Mouse (Mus musculus) megakaryocyte-erythroid progenitor cell, adult 5-6 weeks (primary cell): ENCODE measurements around the gene 1700025G04Rik. TPM values are rescaled to one million over a fixed set of nuclear protein-coding genes. Genes with fewer than 3 reads are reported as not detected.

ENCODE experiments used
- ATAC-seq: replicated peaks from 2 replicates; pipeline ENCODE4 v1.8.0; 2016; ENCODE audit warnings: mild to moderate bottlenecking, inconsistent platforms; ENCODE audit not compliant: severe bottlenecking, poor library complexity, low FRiP score, low TSS enrichment
- total RNA-seq, 2 experiments: library from RNA; stranded (forward) in 1 of 2; stranded (reverse) in 1 of 2; fragments of 200-1000, 215-1000 nt in 1 of 2; fragments of >200 nt in 1 of 2; fragmentation: Nextera tagmentation in 1 of 2; gene quantifications; 2 replicates each; pipeline ENCODE4 v1.2.3; 2014 to 2017

The 1700025G04Rik gene
- total RNA-seq (2014; fragmentation: Nextera tagmentation) (0.04 and 0.25 TPM in 2 replicates), total RNA-seq (2017) (1.7 and 2.0 TPM in 2 replicates)

GRCm38 (mm10) chr1:152090018-152090553 is at the start of gene 1700025G04Rik:
Gene 1700025G04Rik (minus strand): TSS chr1:152090125.
- ATAC-seq: peak; percentile 66

GRCm38 (mm10) chr1:152139496-152139895 is 49.6 kb upstream of the 1700025G04Rik start:
- ATAC-seq: no peak

- no peak for ATAC-seq
These were observed 40.3 kb upstream of the 1700025G04Rik start for GRCm38 (mm10) chr1:152130029-152130727.

GRCm38 (mm10) chr1:152125451-152125850 is 35.5 kb upstream of the 1700025G04Rik start:
- ATAC-seq: no peak

- no peak for ATAC-seq
These were observed 20.2 kb upstream of the 1700025G04Rik start for GRCm38 (mm10) chr1:152110123-152110522.

GRCm38 (mm10) chr1:152106136-152106535 is 16.2 kb upstream of the 1700025G04Rik start:
- no peak for ATAC-seq

- no peak for ATAC-seq
These were observed 15.3 kb upstream of the 1700025G04Rik start for GRCm38 (mm10) chr1:152105246-152105645.

- ATAC-seq: no peak
These were observed 11.8 kb upstream of the 1700025G04Rik start for GRCm38 (mm10) chr1:152101746-152102145.

GRCm38 (mm10) chr1:152096045-152096444 is 6.1 kb upstream of the 1700025G04Rik start:
- ATAC-seq: no peak

GRCm38 (mm10) chr1:152090564-152091545 is 930 bp upstream of the 1700025G04Rik start:
- no peak for ATAC-seq

- no peak for ATAC-seq
These were observed 399 bp downstream of the 1700025G04Rik start for GRCm38 (mm10) chr1:152089526-152089925.

GRCm38 (mm10) chr1:152088791-152089401 is 1.0 kb downstream of the 1700025G04Rik start:
- peak; percentile 57 for ATAC-seq

GRCm38 (mm10) chr1:152088030-152088429 is 1.9 kb downstream of the 1700025G04Rik start:
- no peak for ATAC-seq

GRCm38 (mm10) chr1:152086951-152087350 is 3.0 kb downstream of the 1700025G04Rik start:
- no peak for ATAC-seq

GRCm38 (mm10) chr1:152085561-152085960 is 4.4 kb downstream of the 1700025G04Rik start:
- ATAC-seq: no peak

GRCm38 (mm10) chr1:152084638-152085345 is 5.1 kb downstream of the 1700025G04Rik start:
- ATAC-seq: peak; percentile 38; the same call in 1 of the 2 replicates

GRCm38 (mm10) chr1:152081954-152082711 is 7.8 kb downstream of the 1700025G04Rik start:
- no peak for ATAC-seq

GRCm38 (mm10) chr1:152081121-152081520 is 8.8 kb downstream of the 1700025G04Rik start:
- ATAC-seq: no peak
